Mouse (Mus musculus): ENCODE results near the gene Asgr2.
"Not testable (repeated sequence)": the region's sequence is repeated elsewhere in the genome, so short reads cannot be mapped to it uniquely, and the experiment has no call there.

The Asgr2 gene

GRCm38 (mm10) chr11:70091986-70092783 is at the start of gene Asgr2:
TSS of gene Asgr2 (plus strand) at chr11:70092644.
- in situ Hi-C loops (cut with MboI, MseI), result no loop called here

- in situ Hi-C loops (cut with MboI, MseI), result no loop called here
These were observed 48.8 kb upstream of the Asgr2 start for GRCm38 (mm10) chr11:70043665-70044064.

GRCm38 (mm10) chr11:70045435-70045834 is 47.0 kb upstream of the Asgr2 start:
- in situ Hi-C loops (cut with MboI, MseI), result no loop called here

- in situ Hi-C loops (cut with MboI, MseI), result no loop called here
These were observed 43.1 kb upstream of the Asgr2 start for GRCm38 (mm10) chr11:70049366-70049765.

- in situ Hi-C loops (cut with MboI, MseI), result no loop called here
These were observed 42.6 kb upstream of the Asgr2 start for GRCm38 (mm10) chr11:70049816-70050215.

GRCm38 (mm10) chr11:70053156-70053555 is 39.3 kb upstream of the Asgr2 start:
- in situ Hi-C loops (cut with MboI, MseI), result no loop called here

GRCm38 (mm10) chr11:70053898-70054570 is 38.4 kb upstream of the Asgr2 start, which contains the start of gene Asgr1:
TSS of gene Asgr1 (plus strand) at chr11:70054085.
- in situ Hi-C loops (cut with MboI, MseI), result no loop called here

GRCm38 (mm10) chr11:70055618-70056214 is 36.7 kb upstream of the Asgr2 start:
- in situ Hi-C loops (cut with MboI, MseI), result loop anchor here (5.0 kb wide), 2 partner anchors 47 to 142 kb away; no protein-coding TSS in a partner anchor

- in situ Hi-C loops (cut with MboI, MseI), result loop anchor here (5.0 kb wide), 2 partner anchors 44 to 139 kb away; no protein-coding TSS in a partner anchor
These were observed 34.6 kb upstream of the Asgr2 start for GRCm38 (mm10) chr11:70057805-70058204.

- in situ Hi-C loops (cut with MboI, MseI), result loop anchor here (5.0 kb wide), 2 partner anchors 42 to 137 kb away; no protein-coding TSS in a partner anchor
These were observed 32.5 kb upstream of the Asgr2 start for GRCm38 (mm10) chr11:70059930-70060329.

- in situ Hi-C loops (cut with MboI, MseI), result no loop called here
These were observed 29.4 kb upstream of the Asgr2 start for GRCm38 (mm10) chr11:70063053-70063452.

- in situ Hi-C loops (cut with MboI, MseI), result no loop called here
These were observed 25.7 kb upstream of the Asgr2 start for GRCm38 (mm10) chr11:70066701-70067100.

GRCm38 (mm10) chr11:70068245-70068644 is 24.2 kb upstream of the Asgr2 start:
- in situ Hi-C loops (cut with MboI, MseI), result no loop called here

GRCm38 (mm10) chr11:70070057-70070456 is 22.4 kb upstream of the Asgr2 start:
- in situ Hi-C loops (cut with MboI, MseI), result no loop called here

GRCm38 (mm10) chr11:70070603-70071002 is 21.8 kb upstream of the Asgr2 start:
- in situ Hi-C loops (cut with MboI, MseI), result not testable (repeated sequence)

- in situ Hi-C loops (cut with MboI, MseI), result no loop called here
These were observed 17.9 kb upstream of the Asgr2 start for GRCm38 (mm10) chr11:70074379-70075071.

- in situ Hi-C loops (cut with MboI, MseI), result no loop called here
These were observed 16.9 kb upstream of the Asgr2 start for GRCm38 (mm10) chr11:70075581-70075980.

GRCm38 (mm10) chr11:70077441-70077840 is 15.0 kb upstream of the Asgr2 start:
- in situ Hi-C loops (cut with MboI, MseI), result no loop called here

- in situ Hi-C loops (cut with MboI, MseI), result no loop called here
These were observed 13.3 kb upstream of the Asgr2 start for GRCm38 (mm10) chr11:70079175-70079574.

- in situ Hi-C loops (cut with MboI, MseI), result no loop called here
These were observed 12.5 kb upstream of the Asgr2 start for GRCm38 (mm10) chr11:70079928-70080327.

- in situ Hi-C loops (cut with MboI, MseI), result no loop called here
These were observed 11.4 kb upstream of the Asgr2 start for GRCm38 (mm10) chr11:70080803-70081590.

Data from regulatory T cell (primary cell).